Mouse (Mus musculus) olfactory bulb, adult 2 months (tissue): ENCODE measurements around the gene Ccnl2.

Experiments
- CTCF ChIP-seq: fragments of 200-500 bp; IDR thresholded peaks from 2 replicates; pipeline ENCODE4 v1.5.1; 2012; ENCODE audit warnings: low read depth, mild to moderate bottlenecking, low read length, moderate library complexity; ENCODE audit not compliant: insufficient read depth
- POLR2A ChIP-seq: fragments of 200-500 bp; IDR thresholded peaks from 2 replicates; pipeline ENCODE4 v1.6.1; 2012; ENCODE audit warnings: mild to moderate bottlenecking, low read depth, low read length, moderate library complexity; ENCODE audit not compliant: insufficient read depth

DNA sequence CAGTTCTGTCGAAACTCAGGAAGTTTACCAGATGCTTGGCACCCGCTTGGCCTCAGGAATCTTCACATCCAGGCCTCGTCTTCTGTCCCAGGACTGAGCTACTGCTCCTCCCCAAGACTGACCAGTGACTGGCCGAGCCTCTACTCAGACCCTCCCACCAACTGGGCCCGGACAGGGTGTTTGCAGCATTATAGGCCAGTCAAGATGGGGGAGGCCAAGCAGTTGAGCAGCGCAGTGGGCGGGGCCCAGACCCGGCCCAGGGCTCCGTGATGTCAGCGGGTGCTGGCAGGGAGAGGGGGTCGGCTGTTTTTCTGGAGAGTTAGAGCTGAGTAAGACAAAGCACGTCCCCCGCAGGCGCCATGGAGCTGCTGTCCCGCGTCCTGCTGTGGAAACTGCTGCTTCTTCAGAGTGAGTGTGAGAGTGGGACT, 27.2 kb downstream of the Ccnl2 start, which contains the start of gene Mxra8:
- TF ChIP-seq CTCF = no peak
- TF ChIP-seq POLR2A = no peak
